Comparison of ENCODE assay signal across 22 mouse cellular contexts in genomic region chr7:6195777-6196176, GRCm38 (mm10). TPM values are rescaled to one million over a fixed set of nuclear protein-coding genes. Genes with fewer than 3 reads are reported as not detected.
DNase-seq lines count a peak whose midpoint lies in the region; ATAC-seq and TF ChIP-seq lines count a peak whose summit lies in the region.
"Had no signal": no experiment of that assay in that cellular context is flagged by ENCODE, and none has a peak within 500 bp of the region (broad histone marks: within the 10 kb centered on the region; RNA-seq: fewer than 3 reads in every experiment).

No protein-coding gene starts in this region.

- H3K4me1 ChIP-seq in intestine, postnatal 0 days (replicated peaks; ENCODE audit: control insufficient read depth, insufficient read depth, low read length) = no peaks in the 10 kb centered on the region
- H3K4me1 ChIP-seq in intestine, embryonic 15.5 days (replicated peaks) = no peaks in the 10 kb centered on the region
- H3K4me1 ChIP-seq in lung, postnatal 0 days (ENCODE audit: insufficient read depth, low read depth, low read length) = no peaks in the 10 kb centered on the region
- H3K4me1 ChIP-seq: embryonic facial prominence, embryonic 15.5 days; limb, embryonic 15.5 days had no signal

- no peak overlapping the region for H3K27ac ChIP-seq in intestine, postnatal 0 days (ENCODE audit: low read depth, low read length)
- no peak overlapping the region for H3K27ac ChIP-seq in intestine, embryonic 15.5 days
- H3K27ac ChIP-seq in lung, postnatal 0 days (ENCODE audit: low read length) = no peak overlapping the region
- H3K27ac ChIP-seq: embryonic facial prominence, embryonic 15.5 days; limb, embryonic 15.5 days had no signal

- no peak for ATAC-seq in intestine, postnatal 0 days
- no peak for ATAC-seq in intestine, embryonic 15.5 days
- ATAC-seq in lung, postnatal 0 days = no peak
- no peak for ATAC-seq in monocyte, adult 5-6 weeks (replicated peaks; ENCODE audit: insufficient number of reproducible peaks, low FRiP score, low TSS enrichment, poor library complexity, severe bottlenecking)
- ATAC-seq: activated CD4-positive, CD25-positive, alpha-beta regulatory T cell, adult 4 months; forebrain, embryonic 16.5 days had no signal

- no peaks in the 10 kb centered on the region for H3K27me3 ChIP-seq in intestine, postnatal 0 days (replicated peaks; ENCODE audit: control insufficient read depth, insufficient read depth, low read length)
- H3K27me3 ChIP-seq in intestine, embryonic 15.5 days (replicated peaks) = no peaks in the 10 kb centered on the region
- H3K27me3 ChIP-seq in lung, postnatal 0 days (replicated peaks; ENCODE audit: insufficient read depth, low read length) = no peaks in the 10 kb centered on the region
- H3K27me3 ChIP-seq: embryonic facial prominence, embryonic 15.5 days; limb, embryonic 15.5 days had no signal

- no peak for DNase-seq in lung, postnatal 0 days (ENCODE audit: low spot score)
- no peak for DNase-seq in lung, postnatal 25 days (ENCODE audit: low spot score)
- DNase-seq in R1 (ENCODE audit: low read depth, low spot score) = peak; percentile 52
- no peak for DNase-seq in ovary, adult 18-20 months (ENCODE audit: low spot score)
- DNase-seq: cerebellum, adult 11-12 months; gastrocnemius, postnatal 14 days; kidney, adult 18-20 months; right cerebral cortex, adult 18-20 months had no signal

- no peak overlapping the region for H3K9ac ChIP-seq in intestine, postnatal 0 days (ENCODE audit: low read depth, low read length)
- no peak overlapping the region for H3K9ac ChIP-seq in intestine, embryonic 15.5 days
- H3K9ac ChIP-seq in lung, postnatal 0 days (replicated peaks; ENCODE audit: low read depth) = no peak overlapping the region
- H3K9ac ChIP-seq: embryonic facial prominence, embryonic 15.5 days; limb, embryonic 15.5 days had no signal

- no peak overlapping the region for H3K4me3 ChIP-seq in intestine, postnatal 0 days (ENCODE audit: low read depth, low read length)
- no peak overlapping the region for H3K4me3 ChIP-seq in intestine, embryonic 15.5 days (replicated peaks)
- no peak overlapping the region for H3K4me3 ChIP-seq in lung, postnatal 0 days (ENCODE audit: low read depth, low read length)
- H3K4me3 ChIP-seq: embryonic facial prominence, embryonic 15.5 days; limb, embryonic 15.5 days had no signal

- H3K4me2 ChIP-seq in intestine, postnatal 0 days (replicated peaks; ENCODE audit: low read depth) = no peak overlapping the region
- H3K4me2 ChIP-seq in intestine, embryonic 15.5 days (replicated peaks) = no peak overlapping the region
- H3K4me2 ChIP-seq in lung, postnatal 0 days (replicated peaks; ENCODE audit: low read depth, low read length) = no peak overlapping the region
- H3K4me2 ChIP-seq: embryonic facial prominence, embryonic 15.5 days; limb, embryonic 15.5 days had no signal

- no peaks in the 10 kb centered on the region for H3K36me3 ChIP-seq in intestine, postnatal 0 days (ENCODE audit: control insufficient read depth, insufficient read depth)
- no peaks in the 10 kb centered on the region for H3K36me3 ChIP-seq in intestine, embryonic 15.5 days
- no peaks in the 10 kb centered on the region for H3K36me3 ChIP-seq in lung, postnatal 0 days (ENCODE audit: insufficient read depth, low read length)
- H3K36me3 ChIP-seq: embryonic facial prominence, embryonic 15.5 days; limb, embryonic 15.5 days had no signal

- peak; percentile 57 for TF ChIP-seq CTCF in intestine, postnatal 0 days (IDR thresholded peaks at IDR 0.05; ENCODE audit: low read depth)
- TF ChIP-seq CTCF in lung, postnatal 0 days (IDR thresholded peaks at IDR 0.05) = peak; percentile 42

- H3K9me3 ChIP-seq in intestine, postnatal 0 days (ENCODE audit: control insufficient read depth) = no peaks in the 10 kb centered on the region
- no peaks in the 10 kb centered on the region for H3K9me3 ChIP-seq in intestine, embryonic 15.5 days
- no peaks in the 10 kb centered on the region for H3K9me3 ChIP-seq in lung, postnatal 0 days (ENCODE audit: low read length)
- H3K9me3 ChIP-seq: embryonic facial prominence, embryonic 15.5 days; limb, embryonic 15.5 days had no signal

- 42% methylated on average over 2 of the region's 2 CpGs for WGBS in intestine, postnatal 0 days
- 52% methylated on average over 2 of the region's 2 CpGs for WGBS in intestine, embryonic 15.5 days
- WGBS in lung, postnatal 0 days = 46% methylated on average over 2 of the region's 2 CpGs

- TF ChIP-seq EP300 in lung, postnatal 0 days (IDR thresholded peaks at IDR 0.05) = no peak

RNA-seq across cellular contexts. Expression of gene Galp, which starts 1.1 kb away (rescaled TPM):
- not detected in 2 replicates for polyA plus RNA-seq in intestine, postnatal 0 days (2015; fragmentation: Nextera tagmentation; extraction: Ambion mirVana)
- polyA plus RNA-seq in intestine, embryonic 15.5 days (2015; fragmentation: Nextera tagmentation; extraction: Ambion mirVana) = not detected in 2 replicates
- polyA plus RNA-seq in lung, postnatal 0 days (2015; fragmentation: Nextera tagmentation; extraction: Ambion mirVana) = not detected in 2 replicates
- total RNA-seq in monocyte, adult 5-6 weeks (2017) = not detected in 3 replicates
- total RNA-seq: gastrocnemius, postnatal 14 days; layer of hippocampus, adult 8-10 months; left cerebral cortex, postnatal 10 days; neutrophil, adult 5-6 weeks had no signal
- polyA plus RNA-seq: activated CD4-positive, CD25-positive, alpha-beta regulatory T cell, adult 4 months; embryonic facial prominence, embryonic 15.5 days; forebrain, embryonic 16.5 days; heart, embryonic 14.5 days; hindbrain, embryonic 11.5 days; limb, embryonic 15.5 days; spleen, adult 2 months; testis, adult 2 months had no signal

RNA-seq across cellular contexts. Expression of gene Zfp444, which starts 23.8 kb away (rescaled TPM):
- polyA plus RNA-seq in intestine, postnatal 0 days (2015; fragmentation: Nextera tagmentation; extraction: Ambion mirVana) = 18.5 and 18.7 TPM in 2 replicates
- 43.2 and 43.4 TPM in 2 replicates for polyA plus RNA-seq in intestine, embryonic 15.5 days (2015; fragmentation: Nextera tagmentation; extraction: Ambion mirVana)
- polyA plus RNA-seq in lung, postnatal 0 days (2015; fragmentation: Nextera tagmentation; extraction: Ambion mirVana) = 41.1 and 42.9 TPM in 2 replicates
- 12.1 to 33.4 TPM (median 16.7 TPM) in 3 replicates for total RNA-seq in monocyte, adult 5-6 weeks (2017)

RNA-seq across cellular contexts. Expression of gene Zscan5b, which starts 26.3 kb away (rescaled TPM):
- not detected in 2 replicates for polyA plus RNA-seq in intestine, postnatal 0 days (2015; fragmentation: Nextera tagmentation; extraction: Ambion mirVana)
- not detected in 2 replicates for polyA plus RNA-seq in intestine, embryonic 15.5 days (2015; fragmentation: Nextera tagmentation; extraction: Ambion mirVana)
- not detected in 2 replicates for polyA plus RNA-seq in lung, postnatal 0 days (2015; fragmentation: Nextera tagmentation; extraction: Ambion mirVana)
- total RNA-seq in monocyte, adult 5-6 weeks (2017) = not detected in 3 replicates
- total RNA-seq: gastrocnemius, postnatal 14 days; layer of hippocampus, adult 8-10 months; left cerebral cortex, postnatal 10 days; neutrophil, adult 5-6 weeks had no signal
- polyA plus RNA-seq: activated CD4-positive, CD25-positive, alpha-beta regulatory T cell, adult 4 months; embryonic facial prominence, embryonic 15.5 days; forebrain, embryonic 16.5 days; heart, embryonic 14.5 days; hindbrain, embryonic 11.5 days; limb, embryonic 15.5 days; spleen, adult 2 months had no signal

RNA-seq across cellular contexts. Expression of gene Zfp787, which starts 40.0 kb away (rescaled TPM):
- 42.2 and 46.5 TPM in 2 replicates for polyA plus RNA-seq in intestine, postnatal 0 days (2015; fragmentation: Nextera tagmentation; extraction: Ambion mirVana)
- polyA plus RNA-seq in intestine, embryonic 15.5 days (2015; fragmentation: Nextera tagmentation; extraction: Ambion mirVana) = 27.4 and 29.8 TPM in 2 replicates
- polyA plus RNA-seq in lung, postnatal 0 days (2015; fragmentation: Nextera tagmentation; extraction: Ambion mirVana) = 29.5 and 47.4 TPM in 2 replicates
- 33.9 to 36.8 TPM (median 34.7 TPM) in 3 replicates for total RNA-seq in monocyte, adult 5-6 weeks (2017)

RNA-seq across cellular contexts. Expression of gene Epp13, which starts 56.7 kb away (rescaled TPM):
- polyA plus RNA-seq in intestine, postnatal 0 days (2015; fragmentation: Nextera tagmentation; extraction: Ambion mirVana) = not detected in 2 replicates
- polyA plus RNA-seq in intestine, embryonic 15.5 days (2015; fragmentation: Nextera tagmentation; extraction: Ambion mirVana) = not detected in 2 replicates
- polyA plus RNA-seq in lung, postnatal 0 days (2015; fragmentation: Nextera tagmentation; extraction: Ambion mirVana) = not detected in 2 replicates
- total RNA-seq in monocyte, adult 5-6 weeks (2017) = not detected in 3 replicates
- total RNA-seq: gastrocnemius, postnatal 14 days; layer of hippocampus, adult 8-10 months; left cerebral cortex, postnatal 10 days; neutrophil, adult 5-6 weeks had no signal
- polyA plus RNA-seq: activated CD4-positive, CD25-positive, alpha-beta regulatory T cell, adult 4 months; embryonic facial prominence, embryonic 15.5 days; forebrain, embryonic 16.5 days; heart, embryonic 14.5 days; hindbrain, embryonic 11.5 days; limb, embryonic 15.5 days; spleen, adult 2 months had no signal
